Mouse (Mus musculus): ENCODE measurements around the gene Tnfsf13. TPM values are rescaled to one million over a fixed set of nuclear protein-coding genes. Genes with fewer than 3 reads are reported as not detected.

Gene Tnfsf13
- total and polyA plus RNA-seq, 3 experiments = 0.13 to 0.19 TPM; not detected in 1

DNA sequence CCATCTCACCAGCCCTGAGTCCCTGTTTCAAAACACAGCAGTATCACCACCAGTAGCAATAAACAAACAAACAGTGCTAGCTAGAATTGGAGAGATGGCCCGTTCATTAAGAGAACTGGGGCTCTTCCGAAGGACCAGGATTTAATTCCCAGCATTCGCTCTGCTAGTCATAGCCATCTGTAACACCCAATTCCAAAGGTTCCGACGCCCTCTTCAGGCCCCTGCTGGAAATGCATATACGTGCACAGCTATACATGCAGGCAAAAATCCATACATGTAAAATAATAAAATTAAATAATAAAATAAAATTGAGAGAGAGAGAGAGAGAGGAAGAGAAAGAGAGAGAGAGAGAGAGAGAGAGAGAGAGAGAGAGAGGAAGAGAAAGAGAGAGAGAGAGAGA lies 33.8 kb upstream of the Tnfsf13 start:
- DNase-seq (ENCODE audit: low read depth, low spot score) = peak; percentile 61
- Histone ChIP-seq H3K4me1 (ENCODE audit: control insufficient read depth in 1 of 2, insufficient read depth in 2 of 2, low read length in 2 of 2) (peaks cover 0 to 5% of the 10 kb centered on the region in 2 experiments; a peak in 1 of 4 replicates), H3K9me3 (replicated peaks; ENCODE audit: insufficient read depth, low read length) (no peaks in the 10 kb centered on the region), H3K27me3 (ENCODE audit: control insufficient read depth in 1 of 2, insufficient read depth in 2 of 2, low read length in 2 of 2) (no peaks in the 10 kb centered on the region), H3K27ac (ENCODE audit: control insufficient read depth, low read depth, low read length) (no peak overlapping the region), H3K4me3 (ENCODE audit: control insufficient read depth in 1 of 2, insufficient read depth in 1 of 2, low read depth in 2 of 2, low read length in 2 of 2) (no peak overlapping the region), H3K36me3 (ENCODE audit: control insufficient read depth in 1 of 2, insufficient read depth in 2 of 2, low read length in 2 of 2) (peaks cover 0 to 3% of the 10 kb centered on the region in 2 experiments; a peak in 1 of 4 replicates), H3K9ac (ENCODE audit: control insufficient read depth, low read depth, low read length, poor library complexity, severe bottlenecking) (no peak overlapping the region), H3K79me2 (ENCODE audit: control insufficient read depth, insufficient read depth, low read length, poor library complexity) (no peaks in the 10 kb centered on the region)
- no peak for TF ChIP-seq E2F4 (IDR thresholded peaks at IDR 0.05; ENCODE audit: borderline replicate concordance, low read depth, low read length)
- no peak for TF ChIP-seq TCF12 (IDR thresholded peaks at IDR 0.05; ENCODE audit: low read depth, low read length)
- peak; percentile 48 to 63 (median 62); a peak in 5 of 6 replicates for TF ChIP-seq CTCF (IDR thresholded peaks at IDR 0.05 in 2 of 3, conservative IDR thresholded peaks at IDR 0.05 in 1 of 3; ENCODE audit: control insufficient read depth in 1 of 3, insufficient read depth in 1 of 3, low read depth in 2 of 3, low read length in 3 of 3, poor library complexity in 1 of 3, severe bottlenecking in 1 of 3)
- TF ChIP-seq ETS1 (IDR thresholded peaks at IDR 0.05; ENCODE audit: low read depth, low read length) = no peak
- 0 out of 2 replicates have a peak, but pooled peaks have one; percentile 29 for TF ChIP-seq TBP (IDR thresholded peaks at IDR 0.05; ENCODE audit: low read depth, low read length)
- TF ChIP-seq SMC3 (IDR thresholded peaks at IDR 0.05; ENCODE audit: low read depth, low read length) = peak; percentile 33; the same call in 1 of the 2 replicates
- TF ChIP-seq POLR2AphosphoS5 (IDR thresholded peaks at IDR 0.05; ENCODE audit: borderline replicate concordance, low read depth, low read length) = no peak
- TF ChIP-seq ZC3H11A (IDR thresholded peaks at IDR 0.05; ENCODE audit: low read depth, low read length) = peak; percentile 28; the same call in 1 of the 2 replicates
- peak; percentile 59 for TF ChIP-seq RAD21 (IDR thresholded peaks at IDR 0.05; ENCODE audit: low read depth, low read length)

DNA sequence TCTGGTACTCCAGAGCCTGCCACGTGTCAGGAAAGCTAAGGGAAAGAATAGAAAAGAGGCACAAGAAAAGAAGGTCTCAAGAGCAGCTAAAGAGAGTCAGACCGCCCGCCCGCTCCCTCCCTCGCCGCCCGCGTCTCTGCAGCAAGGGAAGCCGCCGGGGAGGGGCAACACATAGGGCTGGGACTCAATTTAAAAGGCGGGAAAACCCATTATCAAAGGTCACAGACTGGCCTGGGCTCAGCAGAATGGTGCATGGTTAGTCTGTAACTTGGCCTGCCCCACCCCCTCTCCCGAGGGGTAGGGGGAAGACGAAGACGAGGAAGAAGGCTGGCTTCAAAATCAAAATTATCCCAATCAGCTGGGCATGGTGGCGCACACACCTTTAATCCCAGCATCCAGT lies 33.1 kb upstream of the Tnfsf13 start:
- Histone ChIP-seq H3K9ac (ENCODE audit: control insufficient read depth, low read depth, low read length, poor library complexity, severe bottlenecking) (no peak overlapping the region), H3K9me3 (replicated peaks; ENCODE audit: insufficient read depth, low read length) (no peaks in the 10 kb centered on the region), H3K4me1 (ENCODE audit: control insufficient read depth in 1 of 2, insufficient read depth in 2 of 2, low read length in 2 of 2) (peaks cover 0 to 5% of the 10 kb centered on the region in 2 experiments; a peak in 1 of 4 replicates), H3K27me3 (ENCODE audit: control insufficient read depth in 1 of 2, insufficient read depth in 2 of 2, low read length in 2 of 2) (no peaks in the 10 kb centered on the region), H3K79me2 (ENCODE audit: control insufficient read depth, insufficient read depth, low read length, poor library complexity) (no peaks in the 10 kb centered on the region), H3K36me3 (ENCODE audit: control insufficient read depth in 1 of 2, insufficient read depth in 2 of 2, low read length in 2 of 2) (peaks cover 0 to 3% of the 10 kb centered on the region in 2 experiments; a peak in 1 of 4 replicates), H3K4me3 (ENCODE audit: control insufficient read depth in 1 of 2, insufficient read depth in 1 of 2, low read depth in 2 of 2, low read length in 2 of 2) (no peak overlapping the region), H3K27ac (ENCODE audit: control insufficient read depth, low read depth, low read length) (no peak overlapping the region)
- DNase-seq (ENCODE audit: low read depth, low spot score) = no peak
- no peak for TF ChIP-seq NRF1 (IDR thresholded peaks at IDR 0.05; ENCODE audit: insufficient read depth, low read depth, low read length, poor library complexity, severe bottlenecking)
- no peak for TF ChIP-seq MAX (IDR thresholded peaks at IDR 0.05; ENCODE audit: low read length)
- TF ChIP-seq GABPA (IDR thresholded peaks at IDR 0.05; ENCODE audit: low read depth, low read length) = no peak
- TF ChIP-seq TBP (IDR thresholded peaks at IDR 0.05; ENCODE audit: low read depth, low read length) = no peak
- no peak for TF ChIP-seq MAZ (IDR thresholded peaks at IDR 0.05; ENCODE audit: low read depth, low read length)
- TF ChIP-seq POLR2AphosphoS2 (IDR thresholded peaks at IDR 0.05; ENCODE audit: low read length) = no peak
- no peak for TF ChIP-seq POLR2AphosphoS5 (IDR thresholded peaks at IDR 0.05; ENCODE audit: borderline replicate concordance, low read depth, low read length)
- TF ChIP-seq CHD1 (IDR thresholded peaks at IDR 0.05; ENCODE audit: low read depth, low read length) = no peak
- TF ChIP-seq ZMIZ1 (IDR thresholded peaks at IDR 0.05; ENCODE audit: low read depth, low read length) = no peak
- no peak for TF ChIP-seq NELFE (IDR thresholded peaks at IDR 0.05; ENCODE audit: low read depth, low read length)
- TF ChIP-seq TAL1 (IDR thresholded peaks at IDR 0.05; ENCODE audit: low read length) = no peak
- no peak for TF ChIP-seq ETS1 (IDR thresholded peaks at IDR 0.05; ENCODE audit: low read depth, low read length)
- no peak for TF ChIP-seq USF1 (IDR thresholded peaks at IDR 0.05; ENCODE audit: low read depth, low read length)
- no peak for TF ChIP-seq EP300 (IDR thresholded peaks at IDR 0.05; ENCODE audit: low read depth in 1 of 2, low read length in 2 of 2)
- no peak for TF ChIP-seq POLR2A (IDR thresholded peaks at IDR 0.05; ENCODE audit: control insufficient read depth in 1 of 2, insufficient read depth in 1 of 2, low read depth in 1 of 2, low read length in 2 of 2, poor library complexity in 1 of 2)
- TF ChIP-seq BHLHE40 (IDR thresholded peaks at IDR 0.05; ENCODE audit: borderline replicate concordance, low read depth, low read length) = no peak
- TF ChIP-seq MYB (IDR thresholded peaks at IDR 0.05; ENCODE audit: low read depth, low read length) = no peak
- TF ChIP-seq ELF1 (IDR thresholded peaks at IDR 0.05; ENCODE audit: low read depth, low read length) = no peak
- TF ChIP-seq TCF12 (IDR thresholded peaks at IDR 0.05; ENCODE audit: low read depth, low read length) = no peak
- no peak for TF ChIP-seq MAFK (IDR thresholded peaks at IDR 0.05; ENCODE audit: borderline replicate concordance, low read depth, low read length)

All from MEL (cell line).